Mouse (Mus musculus): ENCODE results near the gene Sec1. TPM values are rescaled to one million over a fixed set of nuclear protein-coding genes. Genes with fewer than 3 reads are reported as not detected.

The Sec1 gene
- polyA plus RNA-seq, 1 experiment from 2014 or later: 0.41 TPM

- no peak overlapping the region for H3K4me2 ChIP-seq (ENCODE audit: low read length)
- no peak overlapping the region for H3K9ac ChIP-seq (ENCODE audit: low read length)
- H3K27ac ChIP-seq (replicated peaks in 1 of 2; ENCODE audit: control insufficient read depth in 1 of 2, insufficient read depth in 1 of 2, low read depth in 2 of 2, low read length in 2 of 2): no peak overlapping the region
- no peak overlapping the region for H3K4me3 ChIP-seq (ENCODE audit: control insufficient read depth in 1 of 2, insufficient read depth in 1 of 2, low read depth in 1 of 2, low read length in 2 of 2)
- peaks cover 45% of the 10 kb centered on the region for H3K36me3 ChIP-seq (ENCODE audit: control insufficient read depth, insufficient read depth, low read length)
- 93% methylated on average over 16 of the region's 16 CpGs for WGBS
- no peaks in the 10 kb centered on the region for H3K9me3 ChIP-seq (ENCODE audit: control insufficient read depth, low read length)
- ATAC-seq (ENCODE audit: insufficient number of reproducible peaks, insufficient read depth, low FRiP score, low read depth): no peak
- peaks cover 15 to 34% of the 10 kb centered on the region in 2 experiments for H3K4me1 ChIP-seq (ENCODE audit: control insufficient read depth in 2 of 2, insufficient read depth in 2 of 2, low read length in 2 of 2)
- no peaks in the 10 kb centered on the region for H3K27me3 ChIP-seq (ENCODE audit: control insufficient read depth, insufficient read depth, low read length)
These were observed 19.2 kb upstream of the Sec1 start for GRCm38 (mm10) chr7:45713396-45713795.

DNA sequence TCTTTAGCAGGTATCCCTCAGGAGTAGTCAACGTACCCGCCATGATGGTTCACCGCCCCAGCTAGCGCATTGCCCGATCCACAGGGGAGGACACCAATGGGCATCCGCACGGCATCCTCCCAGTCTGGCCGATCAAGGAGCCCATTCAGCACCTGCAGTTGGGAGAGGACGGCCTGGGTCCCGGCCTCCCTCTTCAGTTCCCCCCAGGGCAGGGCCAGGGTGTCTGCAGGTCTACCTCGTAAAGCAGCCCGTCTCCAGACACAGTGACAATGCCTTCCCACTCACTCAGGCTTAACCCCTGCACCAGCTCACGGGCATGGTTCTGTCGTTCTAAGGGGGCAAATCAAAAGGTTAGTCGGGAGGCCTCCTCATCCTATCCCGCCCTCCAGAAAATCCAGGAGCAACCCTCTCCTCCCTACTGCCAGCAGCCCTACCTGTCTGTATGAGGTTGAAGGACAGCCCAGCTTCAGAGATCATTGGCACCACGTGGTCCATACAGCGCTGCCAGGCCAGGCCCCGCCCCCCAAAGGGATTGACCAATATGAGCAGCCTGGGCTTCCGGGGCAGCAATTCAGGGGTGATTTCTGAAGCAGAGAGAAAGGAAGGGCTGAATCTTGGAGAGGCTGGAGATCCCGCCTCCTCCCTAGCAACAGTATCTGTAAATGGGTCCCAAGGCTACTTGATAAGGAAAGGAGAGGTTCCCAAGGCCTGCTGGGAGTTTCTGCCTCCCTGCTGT lies 18.0 kb upstream of the Sec1 start:
- WGBS: 87% methylated on average over 21 of the region's 21 CpGs
- H3K4me3 ChIP-seq (ENCODE audit: control insufficient read depth in 1 of 2, insufficient read depth in 1 of 2, low read depth in 1 of 2, low read length in 2 of 2): no peak overlapping the region
- no peak overlapping the region for H3K27ac ChIP-seq (replicated peaks in 1 of 2; ENCODE audit: control insufficient read depth in 1 of 2, insufficient read depth in 1 of 2, low read depth in 2 of 2, low read length in 2 of 2)
- no peak overlapping the region for H3K9ac ChIP-seq (ENCODE audit: low read length)
- H3K9me3 ChIP-seq (ENCODE audit: control insufficient read depth, low read length): no peaks in the 10 kb centered on the region
- no peak overlapping the region for H3K4me2 ChIP-seq (ENCODE audit: low read length)
- H3K27me3 ChIP-seq (ENCODE audit: control insufficient read depth, insufficient read depth, low read length): no peaks in the 10 kb centered on the region
- no peak for ATAC-seq (ENCODE audit: insufficient number of reproducible peaks, insufficient read depth, low FRiP score, low read depth)
- H3K4me1 ChIP-seq (ENCODE audit: control insufficient read depth in 2 of 2, insufficient read depth in 2 of 2, low read length in 2 of 2): peaks cover 22 to 45% of the 10 kb centered on the region in 2 experiments
- peaks cover 45% of the 10 kb centered on the region for H3K36me3 ChIP-seq (ENCODE audit: control insufficient read depth, insufficient read depth, low read length)

GRCm38 (mm10) chr7:45711316-45712021 lies 17.3 kb upstream of the Sec1 start:
- no peak overlapping the region for H3K4me3 ChIP-seq (ENCODE audit: control insufficient read depth in 1 of 2, insufficient read depth in 1 of 2, low read depth in 1 of 2, low read length in 2 of 2)
- peaks cover 23 to 42% of the 10 kb centered on the region in 2 experiments for H3K4me1 ChIP-seq (ENCODE audit: control insufficient read depth in 2 of 2, insufficient read depth in 2 of 2, low read length in 2 of 2)
- H3K9ac ChIP-seq (ENCODE audit: low read length): no peak overlapping the region
- H3K9me3 ChIP-seq (ENCODE audit: control insufficient read depth, low read length): no peaks in the 10 kb centered on the region
- H3K4me2 ChIP-seq (ENCODE audit: low read length): no peak overlapping the region
- peaks cover 45% of the 10 kb centered on the region for H3K36me3 ChIP-seq (ENCODE audit: control insufficient read depth, insufficient read depth, low read length)
- no peak overlapping the region for H3K27ac ChIP-seq (replicated peaks in 1 of 2; ENCODE audit: control insufficient read depth in 1 of 2, insufficient read depth in 1 of 2, low read depth in 2 of 2, low read length in 2 of 2)
- H3K27me3 ChIP-seq (ENCODE audit: control insufficient read depth, insufficient read depth, low read length): no peaks in the 10 kb centered on the region
- no peak for ATAC-seq (ENCODE audit: insufficient number of reproducible peaks, insufficient read depth, low FRiP score, low read depth)
- 90% methylated on average over 24 of the region's 24 CpGs for WGBS

- WGBS: 89% methylated on average over 20 of the region's 20 CpGs
- Histone ChIP-seq H3K36me3 (ENCODE audit: control insufficient read depth, insufficient read depth, low read length) (peaks cover 45% of the 10 kb centered on the region), H3K4me3 (ENCODE audit: control insufficient read depth in 1 of 2, insufficient read depth in 1 of 2, low read depth in 1 of 2, low read length in 2 of 2) (no peak overlapping the region), H3K27ac (replicated peaks in 1 of 2; ENCODE audit: control insufficient read depth in 1 of 2, insufficient read depth in 1 of 2, low read depth in 2 of 2, low read length in 2 of 2) (no peak overlapping the region), H3K9me3 (ENCODE audit: control insufficient read depth, low read length) (no peaks in the 10 kb centered on the region), H3K27me3 (ENCODE audit: control insufficient read depth, insufficient read depth, low read length) (no peaks in the 10 kb centered on the region), H3K9ac (ENCODE audit: low read length) (no peak overlapping the region), H3K4me1 (ENCODE audit: control insufficient read depth in 2 of 2, insufficient read depth in 2 of 2, low read length in 2 of 2) (peaks cover 19 to 38% of the 10 kb centered on the region in 2 experiments), H3K4me2 (ENCODE audit: low read length) (no peak overlapping the region)
- ATAC-seq (ENCODE audit: insufficient number of reproducible peaks, insufficient read depth, low FRiP score, low read depth): no peak
These were observed 16.4 kb upstream of the Sec1 start for GRCm38 (mm10) chr7:45710477-45711191.

GRCm38 (mm10) chr7:45709677-45710355 lies 15.6 kb upstream of the Sec1 start:
- 74% methylated on average over 14 of the region's 14 CpGs for WGBS
- no peak overlapping the region for H3K9ac ChIP-seq (ENCODE audit: low read length)
- H3K4me3 ChIP-seq (ENCODE audit: control insufficient read depth in 1 of 2, insufficient read depth in 1 of 2, low read depth in 1 of 2, low read length in 2 of 2): no peak overlapping the region
- H3K27ac ChIP-seq (replicated peaks in 1 of 2; ENCODE audit: control insufficient read depth in 1 of 2, insufficient read depth in 1 of 2, low read depth in 2 of 2, low read length in 2 of 2): no peak overlapping the region
- H3K36me3 ChIP-seq (ENCODE audit: control insufficient read depth, insufficient read depth, low read length): peaks cover 45% of the 10 kb centered on the region
- H3K4me1 ChIP-seq (ENCODE audit: control insufficient read depth in 2 of 2, insufficient read depth in 2 of 2, low read length in 2 of 2): peaks cover 17 to 38% of the 10 kb centered on the region in 2 experiments
- H3K4me2 ChIP-seq (ENCODE audit: low read length): no peak overlapping the region
- no peaks in the 10 kb centered on the region for H3K9me3 ChIP-seq (ENCODE audit: control insufficient read depth, low read length)
- no peaks in the 10 kb centered on the region for H3K27me3 ChIP-seq (ENCODE audit: control insufficient read depth, insufficient read depth, low read length)
- ATAC-seq (ENCODE audit: insufficient number of reproducible peaks, insufficient read depth, low FRiP score, low read depth): no peak

DNA sequence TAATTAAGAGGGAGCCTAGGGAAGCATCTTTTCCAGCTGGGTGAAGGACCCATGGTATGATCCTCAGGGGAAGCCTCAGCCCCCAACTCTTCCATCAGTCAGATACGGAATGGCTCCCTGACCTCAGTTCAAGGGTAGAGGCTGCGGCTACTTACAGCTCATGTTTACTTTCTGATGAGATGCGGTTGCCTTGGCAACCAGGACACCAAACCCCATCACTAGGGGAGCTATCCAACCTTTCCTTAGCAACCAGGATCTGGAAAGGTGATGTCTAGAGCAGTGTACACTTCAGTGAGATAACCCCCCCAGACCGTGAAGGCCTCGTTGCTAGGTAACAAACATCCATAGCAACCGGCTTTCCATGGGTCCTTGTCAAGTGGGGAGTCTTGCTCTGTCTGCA lies 14.8 kb upstream of the Sec1 start:
- Histone ChIP-seq H3K36me3 (ENCODE audit: control insufficient read depth, insufficient read depth, low read length) (peaks cover 44% of the 10 kb centered on the region), H3K27me3 (ENCODE audit: control insufficient read depth, insufficient read depth, low read length) (no peaks in the 10 kb centered on the region), H3K9ac (ENCODE audit: low read length) (no peak overlapping the region), H3K27ac (replicated peaks in 1 of 2; ENCODE audit: control insufficient read depth in 1 of 2, insufficient read depth in 1 of 2, low read depth in 2 of 2, low read length in 2 of 2) (no peak overlapping the region), H3K9me3 (ENCODE audit: control insufficient read depth, low read length) (no peaks in the 10 kb centered on the region), H3K4me3 (ENCODE audit: control insufficient read depth in 1 of 2, insufficient read depth in 1 of 2, low read depth in 1 of 2, low read length in 2 of 2) (no peak overlapping the region), H3K4me1 (ENCODE audit: control insufficient read depth in 2 of 2, insufficient read depth in 2 of 2, low read length in 2 of 2) (peaks cover 16 to 32% of the 10 kb centered on the region in 2 experiments), H3K4me2 (ENCODE audit: low read length) (no peak overlapping the region)
- WGBS: 42% methylated on average over 6 of the region's 6 CpGs
- no peak for ATAC-seq (ENCODE audit: insufficient number of reproducible peaks, insufficient read depth, low FRiP score, low read depth)

DNA sequence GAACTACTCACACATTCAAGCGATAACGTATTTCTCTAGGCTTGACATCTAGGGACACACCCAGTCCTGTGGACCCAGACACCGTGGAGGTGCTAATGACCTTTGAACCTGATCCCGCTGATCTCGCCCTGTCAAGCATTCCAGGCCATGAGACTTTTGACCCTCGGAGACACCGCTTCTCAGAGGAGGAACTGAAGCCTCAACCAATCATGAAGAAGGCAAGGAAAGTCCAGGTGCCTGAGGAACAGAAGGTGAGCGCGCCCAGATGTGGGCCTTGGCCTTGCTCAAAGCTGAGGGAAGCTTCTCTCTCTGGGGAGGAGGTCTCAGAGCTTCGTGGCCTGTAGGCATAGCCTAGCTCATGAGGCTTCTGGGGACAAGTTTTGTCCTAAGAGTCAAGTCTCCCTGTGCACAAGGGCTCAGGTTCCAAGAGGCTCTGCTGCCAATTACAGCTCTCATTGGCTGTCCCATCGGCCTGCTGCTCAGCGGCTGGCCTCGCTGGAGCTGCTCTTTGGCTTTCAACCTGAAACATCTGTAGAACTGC lies 14.1 kb upstream of the Sec1 start:
- Histone ChIP-seq H3K4me3 (ENCODE audit: control insufficient read depth in 1 of 2, insufficient read depth in 1 of 2, low read depth in 1 of 2, low read length in 2 of 2) (0 out of 4 replicates have a peak overlapping the region, but pooled peaks of 1 of the 2 experiments have one; percentile 74), H3K9ac (ENCODE audit: low read length) (0 out of 2 replicates have a peak overlapping the region, but pooled peaks have one; percentile 14), H3K36me3 (ENCODE audit: control insufficient read depth, insufficient read depth, low read length) (peaks cover 38% of the 10 kb centered on the region), H3K27ac (replicated peaks in 1 of 2; ENCODE audit: control insufficient read depth in 1 of 2, insufficient read depth in 1 of 2, low read depth in 2 of 2, low read length in 2 of 2) (no peak overlapping the region), H3K4me2 (ENCODE audit: low read length) (peak overlapping the region; percentile 96), H3K4me1 (ENCODE audit: control insufficient read depth in 2 of 2, insufficient read depth in 2 of 2, low read length in 2 of 2) (peaks cover 21 to 38% of the 10 kb centered on the region in 2 experiments), H3K9me3 (ENCODE audit: control insufficient read depth, low read length) (no peaks in the 10 kb centered on the region), H3K27me3 (ENCODE audit: control insufficient read depth, insufficient read depth, low read length) (no peaks in the 10 kb centered on the region)
- 46% methylated on average over 13 of the region's 13 CpGs for WGBS
- no peak for ATAC-seq (ENCODE audit: insufficient number of reproducible peaks, insufficient read depth, low FRiP score, low read depth)

All from heart, embryonic 14.5 days (tissue).